8 mouse cellular contexts compared by ENCODE assay signal in genomic region chr12:70144637-70145448, GRCm38 (mm10). TPM values are rescaled to one million over a fixed set of nuclear protein-coding genes. Genes with fewer than 3 reads are reported as not detected.
DNase-seq lines count a peak whose midpoint lies in the region; ATAC-seq and TF ChIP-seq lines count a peak whose summit lies in the region.

No protein-coding gene starts in this region.

- no peak for TF ChIP-seq POLR2A in kidney, adult 2 months (IDR thresholded peaks at IDR 0.05; ENCODE audit: low read depth, low read length)

- no peaks in the 10 kb centered on the region for H3K27me3 ChIP-seq in kidney, adult 2 months (replicated peaks; ENCODE audit: control insufficient read depth, insufficient read depth, low read length)
- 0 out of 2 replicates have a peak, but pooled peaks cover 3% of the 10 kb centered on the region for H3K27me3 ChIP-seq in limb, embryonic 12.5 days

- no peak for ATAC-seq in limb, embryonic 12.5 days (ENCODE audit: insufficient number of reproducible peaks, insufficient read depth, low FRiP score, low TSS enrichment, low read depth)
- ATAC-seq in monocyte, adult 5-6 weeks (replicated peaks; ENCODE audit: insufficient number of reproducible peaks, low FRiP score, low TSS enrichment, poor library complexity, severe bottlenecking), result 0 out of 2 replicates have a peak, but pooled peaks have one; percentile 36

- DNase-seq in A20 (ENCODE audit: low read depth, low spot score) (peak; percentile 77), MN1 (ENCODE audit: low spot score) (peak; percentile 69)
- peak; percentile 35 for DNase-seq in cerebellum, adult 9-11 months
- peak; percentile 61 to 86 for DNase-seq in heart, adult 18-20 months
- peak; percentile 66 for DNase-seq in kidney, adult 2 months
- peak; percentile 76 for DNase-seq in thymus, postnatal 25 days

- no peak overlapping the region for H3K4me3 ChIP-seq in kidney, adult 2 months (ENCODE audit: insufficient read depth, low read depth, low read length)
- H3K4me3 ChIP-seq in limb, embryonic 12.5 days (replicated peaks), result no peak overlapping the region

- H3K36me3 ChIP-seq in kidney, adult 2 months (ENCODE audit: control insufficient read depth, insufficient read depth, low read length), result no peaks in the 10 kb centered on the region
- H3K36me3 ChIP-seq in limb, embryonic 12.5 days, result no peaks in the 10 kb centered on the region

- no peaks in the 10 kb centered on the region for H3K9me3 ChIP-seq in limb, embryonic 12.5 days

- H3K4me1 ChIP-seq in kidney, adult 2 months (ENCODE audit: control insufficient read depth, insufficient read depth, low read length), result peaks cover 4% of the 10 kb centered on the region; the same call in 1 of the 2 replicates
- peaks cover 14% of the 10 kb centered on the region for H3K4me1 ChIP-seq in limb, embryonic 12.5 days (replicated peaks)

- TF ChIP-seq CTCF in kidney, adult 2 months (conservative IDR thresholded peaks at IDR 0.05; ENCODE audit: insufficient read depth, insufficient read length, low read depth, low read length), result peak; percentile 49

- no peak overlapping the region for H3K9ac ChIP-seq in limb, embryonic 12.5 days (replicated peaks)

- WGBS in kidney, adult 2 months, result 34% methylated on average over 20 of the region's 20 CpGs
- 53% methylated on average over 20 of the region's 20 CpGs for WGBS in limb, embryonic 12.5 days

- peak overlapping the region; percentile 46; the same call in 1 of the 2 replicates for H3K27ac ChIP-seq in kidney, adult 2 months (ENCODE audit: insufficient read depth, low read depth, low read length)
- H3K27ac ChIP-seq in limb, embryonic 12.5 days, result 0 out of 2 replicates have a peak overlapping the region, but pooled peaks have one; percentile 50

- no peak overlapping the region for H3K4me2 ChIP-seq in limb, embryonic 12.5 days

RNA-seq across cellular contexts. Expression of gene Abhd12b, which starts 9.1 kb away (rescaled TPM):
- not detected for total RNA-seq in heart, adult 18-20 months (2021)
- not detected in 2 replicates for polyA plus RNA-seq in kidney, adult 2 months (2012; rRNA removed)
- polyA plus RNA-seq in limb, embryonic 12.5 days (2016; fragmentation: Nextera tagmentation; extraction: Ambion mirVana), result not detected in 2 replicates
- not detected in 3 replicates for total RNA-seq in monocyte, adult 5-6 weeks (2017)

RNA-seq across cellular contexts. Expression of gene Nin, which starts 31.3 kb away (rescaled TPM):
- total RNA-seq in heart, adult 18-20 months (2021), result 10 to 100 TPM; 14.2 to 18.8 TPM
- 4.9 and 5.2 TPM in 2 replicates for polyA plus RNA-seq in kidney, adult 2 months (2012; rRNA removed)
- 11.4 and 12.0 TPM in 2 replicates for polyA plus RNA-seq in limb, embryonic 12.5 days (2016; fragmentation: Nextera tagmentation; extraction: Ambion mirVana)
- 134 to 153 TPM (median 142 TPM) in 3 replicates for total RNA-seq in monocyte, adult 5-6 weeks (2017)
